Mouse (Mus musculus): Measurements from ENCODE around the gene Spag17.
"Not testable (repeated sequence)": the region's sequence is repeated elsewhere in the genome, so short reads cannot be mapped to it uniquely, and the experiment has no call there.

Gene Spag17

DNA sequence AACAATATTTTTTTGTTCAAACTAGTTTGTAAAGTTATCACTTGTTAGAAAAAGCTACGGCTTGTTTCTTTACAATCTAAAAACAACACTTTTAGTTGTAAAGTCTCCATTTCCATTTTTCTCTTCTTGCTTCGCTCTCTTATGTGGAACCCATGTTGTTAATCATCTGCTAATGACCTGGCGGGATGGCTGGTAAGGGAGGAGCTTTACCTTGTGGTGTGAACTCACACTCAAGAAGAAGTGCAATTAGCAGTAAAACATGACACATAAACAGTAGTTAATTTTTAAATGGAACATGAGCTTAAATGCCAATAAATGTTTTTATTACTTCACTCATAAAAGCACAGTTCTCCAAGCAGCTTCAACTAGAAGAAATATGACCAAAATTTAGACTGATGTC lies 3.7 kb upstream of the Spag17 start:
- H3K9me3 ChIP-seq (ENCODE audit: low read length) = 0 out of 2 replicates have a peak, but pooled peaks cover 4% of the 10 kb centered on the region
- no peaks in the 10 kb centered on the region for H3K36me3 ChIP-seq (ENCODE audit: insufficient read depth, low read length)
- TF ChIP-seq CTCF (conservative IDR thresholded peaks at IDR 0.05; ENCODE audit: low read length) (no peak), POU5F1 (IDR thresholded peaks at IDR 0.05; ENCODE audit: borderline replicate concordance, low read length) (no peak), NANOG (IDR thresholded peaks at IDR 0.05; ENCODE audit: borderline replicate concordance, low read length) (no peak)
- H3K4me1 ChIP-seq (replicated peaks; ENCODE audit: low read depth, low read length) = peaks cover 8% of the 10 kb centered on the region; the same call in 1 of the 2 replicates
- no peak overlapping the region for H3K4me3 ChIP-seq (replicated peaks; ENCODE audit: low read length)
- no peaks in the 10 kb centered on the region for H3K27me3 ChIP-seq (ENCODE audit: insufficient read depth, low read length)

DNA sequence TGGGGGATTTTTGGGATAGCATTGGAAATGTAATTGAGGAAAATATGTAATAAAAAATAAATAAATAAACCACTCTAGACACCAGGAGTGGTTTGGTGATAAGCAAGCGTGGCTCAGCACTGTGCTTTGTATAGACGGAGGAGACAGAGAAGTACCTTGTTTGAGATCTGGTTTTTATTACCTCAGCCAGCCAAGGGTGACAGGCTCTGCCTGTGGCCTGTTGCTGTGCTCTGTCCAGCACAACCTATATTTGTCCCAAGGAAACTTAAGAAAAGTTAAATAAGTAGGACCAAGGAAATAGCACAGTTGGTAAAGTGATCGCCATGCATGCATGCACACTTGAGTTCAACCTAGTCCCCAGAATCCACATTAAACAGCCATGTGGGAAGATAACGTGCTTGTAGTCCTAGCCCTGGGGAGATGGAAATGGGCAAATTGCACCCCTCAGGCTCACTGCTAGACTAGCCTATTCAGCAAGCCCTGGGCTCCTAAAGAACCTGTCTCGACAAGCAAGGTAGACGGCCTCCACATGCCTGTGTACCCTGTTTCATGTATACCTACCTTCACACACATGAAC lies 1.1 kb upstream of the Spag17 start:
- TF ChIP-seq POU5F1 (IDR thresholded peaks at IDR 0.05; ENCODE audit: borderline replicate concordance, low read length) (no peak), CTCF (conservative IDR thresholded peaks at IDR 0.05; ENCODE audit: low read length) (no peak), NANOG (IDR thresholded peaks at IDR 0.05; ENCODE audit: borderline replicate concordance, low read length) (no peak)
- H3K4me1 ChIP-seq (replicated peaks; ENCODE audit: low read depth, low read length) = peaks cover 8% of the 10 kb centered on the region; the same call in 1 of the 2 replicates
- H3K9me3 ChIP-seq (ENCODE audit: low read length) = 0 out of 2 replicates have a peak, but pooled peaks cover 4% of the 10 kb centered on the region
- H3K4me3 ChIP-seq (replicated peaks; ENCODE audit: low read length) = no peak overlapping the region
- no peaks in the 10 kb centered on the region for H3K36me3 ChIP-seq (ENCODE audit: insufficient read depth, low read length)
- H3K27me3 ChIP-seq (ENCODE audit: insufficient read depth, low read length) = no peaks in the 10 kb centered on the region

DNA sequence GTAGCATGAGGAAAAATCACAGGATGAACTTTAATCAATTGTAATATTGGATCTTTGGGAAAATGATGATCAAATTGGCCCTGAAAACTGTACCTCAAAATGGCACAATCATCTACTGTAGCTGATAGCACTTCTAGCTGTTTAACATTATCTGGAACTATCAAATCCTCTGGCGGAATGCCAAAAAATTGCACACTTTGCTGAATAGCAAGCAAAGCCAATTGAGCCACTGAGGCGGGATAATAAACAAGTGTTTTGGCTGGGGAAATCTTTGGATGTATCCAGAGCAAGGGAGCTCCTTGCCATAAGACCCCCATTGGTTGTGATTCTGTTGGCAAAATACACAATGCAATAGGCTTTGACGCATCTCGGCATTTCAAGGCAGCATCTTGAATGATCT lies 9.5 kb downstream of the Spag17 start:
- not testable (repeated sequence) for H3K4me3 ChIP-seq (replicated peaks; ENCODE audit: low read length); H3K4me1 ChIP-seq (replicated peaks; ENCODE audit: low read depth, low read length); H3K36me3 ChIP-seq (ENCODE audit: insufficient read depth, low read length); H3K27me3 ChIP-seq (ENCODE audit: insufficient read depth, low read length)
- H3K9me3 ChIP-seq (ENCODE audit: low read length) = peaks cover 72% of the 10 kb centered on the region

DNA sequence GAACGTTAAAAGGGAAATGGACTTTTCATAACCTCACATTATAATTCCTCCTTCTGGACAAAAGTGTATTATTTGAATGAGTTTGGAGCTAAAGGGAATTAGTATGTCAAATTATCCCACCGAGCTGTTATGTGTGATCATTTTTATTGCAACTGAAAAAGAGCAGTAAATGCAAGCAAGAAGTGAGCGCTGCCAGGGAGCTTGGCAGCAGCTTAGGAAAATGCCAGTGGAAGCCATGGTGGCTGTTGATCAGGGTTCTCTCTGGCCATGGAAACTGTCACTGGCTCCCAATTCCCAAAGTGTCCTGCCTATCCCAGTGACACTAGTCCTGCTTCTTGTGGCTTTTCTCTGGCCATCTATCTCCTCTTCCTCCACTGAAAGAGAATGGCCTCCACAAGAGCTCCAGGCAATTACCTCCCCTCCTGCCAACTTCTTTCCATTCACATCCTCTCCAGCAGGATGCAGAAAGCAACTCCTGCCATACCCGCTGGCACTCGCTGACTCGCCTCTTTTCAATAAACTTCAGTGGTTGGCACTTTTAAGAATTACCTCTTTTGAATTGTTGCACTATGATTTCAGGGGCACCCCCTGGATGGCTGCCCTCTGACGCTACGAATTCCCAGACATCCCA lies 28.7 kb downstream of the Spag17 start:
- no peaks in the 10 kb centered on the region for H3K36me3 ChIP-seq (ENCODE audit: insufficient read depth, low read length)
- H3K27me3 ChIP-seq (ENCODE audit: insufficient read depth, low read length) = no peaks in the 10 kb centered on the region
- 0 out of 2 replicates have a peak, but pooled peaks cover 2% of the 10 kb centered on the region for H3K9me3 ChIP-seq (ENCODE audit: low read length)
- no peak overlapping the region for H3K4me3 ChIP-seq (replicated peaks; ENCODE audit: low read length)
- TF ChIP-seq POU5F1 (IDR thresholded peaks at IDR 0.05; ENCODE audit: borderline replicate concordance, low read length) = no peak
- TF ChIP-seq CTCF (conservative IDR thresholded peaks at IDR 0.05; ENCODE audit: low read length) = no peak
- no peak for TF ChIP-seq NANOG (IDR thresholded peaks at IDR 0.05; ENCODE audit: borderline replicate concordance, low read length)
- no peaks in the 10 kb centered on the region for H3K4me1 ChIP-seq (replicated peaks; ENCODE audit: low read depth, low read length)

DNA sequence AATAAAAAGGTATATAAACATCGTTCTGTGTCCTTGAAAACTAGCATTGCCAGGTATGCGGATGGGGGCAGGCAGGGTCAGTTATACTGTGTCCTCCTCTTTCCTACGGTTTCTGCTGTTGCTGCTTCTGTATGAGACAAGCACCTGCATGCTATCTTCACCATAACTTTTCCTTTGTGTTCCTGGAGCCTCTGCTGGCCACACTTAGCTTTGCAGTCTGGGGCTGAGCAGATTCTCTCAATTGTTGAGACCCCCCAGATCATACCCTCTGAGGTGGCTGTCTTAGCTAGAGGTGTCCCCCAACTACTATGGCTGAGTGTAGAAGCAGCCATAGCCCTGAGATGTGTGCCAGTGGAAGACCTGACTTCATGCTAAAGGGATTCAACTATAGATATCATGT lies 37.7 kb downstream of the Spag17 start:
- Histone ChIP-seq H3K4me1 (replicated peaks; ENCODE audit: low read depth, low read length) (no peaks in the 10 kb centered on the region), H3K9me3 (ENCODE audit: low read length) (no peaks in the 10 kb centered on the region), H3K27me3 (ENCODE audit: insufficient read depth, low read length) (no peaks in the 10 kb centered on the region), H3K4me3 (replicated peaks; ENCODE audit: low read length) (no peak overlapping the region), H3K36me3 (ENCODE audit: insufficient read depth, low read length) (no peaks in the 10 kb centered on the region)
- TF ChIP-seq NANOG (IDR thresholded peaks at IDR 0.05; ENCODE audit: borderline replicate concordance, low read length) (no peak), POU5F1 (IDR thresholded peaks at IDR 0.05; ENCODE audit: borderline replicate concordance, low read length) (no peak)

DNA sequence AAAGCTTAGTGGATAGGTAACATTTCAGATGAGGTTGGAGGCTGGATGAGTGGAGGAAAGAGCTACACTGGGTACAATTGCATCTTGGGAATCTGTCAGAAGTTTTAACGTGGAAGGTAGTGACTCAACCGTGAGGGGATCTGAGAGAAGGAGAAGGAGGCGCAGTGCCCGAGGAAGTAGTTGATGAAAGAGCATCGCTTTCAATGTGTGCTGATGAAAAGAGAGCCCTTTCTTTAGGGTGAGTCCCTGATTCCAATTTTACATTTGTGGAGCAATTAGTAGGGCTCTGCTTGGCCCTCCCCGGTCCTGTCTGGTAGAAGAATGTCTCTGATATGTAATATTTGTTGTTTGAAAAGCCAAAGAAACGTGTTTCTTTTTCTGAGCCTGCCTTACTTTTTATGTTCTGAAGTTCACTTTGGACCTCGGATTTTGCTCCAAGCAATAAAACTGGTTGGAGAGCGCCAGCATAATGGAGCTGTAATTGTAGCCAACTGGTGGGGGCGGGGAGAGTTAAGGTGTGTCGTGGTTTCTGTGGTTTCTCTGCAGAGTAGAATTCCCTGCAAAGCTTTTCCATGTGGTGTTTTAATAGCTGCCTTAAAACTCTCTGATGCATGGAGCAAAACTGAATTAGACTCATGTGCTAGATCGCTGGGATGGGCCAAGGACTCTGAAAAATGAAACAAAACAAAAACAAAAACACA lies 45.9 kb downstream of the Spag17 start:
- Histone ChIP-seq H3K9me3 (ENCODE audit: low read length) (0 out of 2 replicates have a peak, but pooled peaks cover 2% of the 10 kb centered on the region), H3K27me3 (ENCODE audit: insufficient read depth, low read length) (no peaks in the 10 kb centered on the region), H3K36me3 (ENCODE audit: insufficient read depth, low read length) (no peaks in the 10 kb centered on the region), H3K4me3 (replicated peaks; ENCODE audit: low read length) (no peak overlapping the region), H3K4me1 (replicated peaks; ENCODE audit: low read depth, low read length) (no peaks in the 10 kb centered on the region)
- TF ChIP-seq NANOG (IDR thresholded peaks at IDR 0.05; ENCODE audit: borderline replicate concordance, low read length) (no peak), CTCF (conservative IDR thresholded peaks at IDR 0.05; ENCODE audit: low read length) (no peak), POU5F1 (IDR thresholded peaks at IDR 0.05; ENCODE audit: borderline replicate concordance, low read length) (no peak)

DNA sequence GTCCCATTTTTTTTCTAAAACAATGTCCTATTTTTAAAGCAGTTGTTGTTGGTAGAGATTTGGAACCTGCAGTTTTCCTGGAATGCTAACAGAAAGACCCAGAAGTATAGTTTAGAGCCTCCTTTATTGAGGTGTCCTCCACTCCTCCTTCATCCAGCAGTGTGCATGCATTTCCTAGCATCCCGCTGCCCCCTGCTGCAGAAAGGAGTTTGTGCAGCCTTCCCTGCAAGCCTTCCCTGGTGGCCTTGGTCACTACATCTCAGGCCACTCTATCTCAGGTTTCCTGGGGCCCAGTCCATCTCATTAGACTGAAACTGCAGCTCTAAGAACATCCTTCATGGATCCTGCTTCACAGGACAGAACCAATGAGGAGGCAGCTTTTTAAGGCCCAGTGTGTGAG lies 51.0 kb downstream of the Spag17 start:
- TF ChIP-seq POU5F1 (IDR thresholded peaks at IDR 0.05; ENCODE audit: borderline replicate concordance, low read length) (no peak), CTCF (conservative IDR thresholded peaks at IDR 0.05; ENCODE audit: low read length) (0 out of 2 replicates have a peak, but pooled peaks have one; percentile 7)
- Histone ChIP-seq H3K27me3 (ENCODE audit: insufficient read depth, low read length) (no peaks in the 10 kb centered on the region), H3K9me3 (ENCODE audit: low read length) (peaks cover 14% of the 10 kb centered on the region), H3K36me3 (ENCODE audit: insufficient read depth, low read length) (no peaks in the 10 kb centered on the region), H3K4me1 (replicated peaks; ENCODE audit: low read depth, low read length) (no peaks in the 10 kb centered on the region), H3K4me3 (replicated peaks; ENCODE audit: low read length) (no peak overlapping the region)

DNA sequence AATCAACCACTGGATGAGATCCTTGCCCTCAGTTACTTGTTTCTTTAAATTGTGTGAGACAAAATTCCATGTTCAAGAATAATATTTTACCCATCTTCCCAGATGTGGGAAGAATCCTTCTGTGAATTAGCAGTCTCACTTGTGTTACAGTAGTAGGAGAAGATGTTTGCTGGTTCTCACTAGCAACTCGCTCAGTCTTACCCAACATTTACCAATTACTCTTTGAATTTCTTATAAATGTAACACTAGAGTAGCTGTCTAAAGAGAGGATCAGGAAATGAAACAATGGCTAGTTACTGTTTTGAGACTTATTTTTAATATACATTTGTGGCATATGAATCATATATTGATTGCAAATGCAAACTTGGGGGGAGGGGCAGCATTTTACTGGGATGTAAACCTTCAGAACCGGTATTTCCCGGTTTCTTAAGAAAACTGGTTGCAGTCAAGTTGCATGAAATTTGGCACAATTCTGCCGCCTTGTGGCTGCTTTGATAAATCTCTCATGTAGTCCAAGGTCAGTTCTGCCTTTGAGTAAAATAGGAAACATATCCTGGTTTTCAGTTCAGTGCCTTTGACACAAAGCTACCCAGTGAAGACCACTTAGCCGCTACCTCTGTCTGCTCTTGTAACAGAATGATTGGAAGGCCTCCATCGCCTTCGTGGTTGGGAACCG lies 53.5 kb downstream of the Spag17 start:
- TF ChIP-seq POU5F1 (IDR thresholded peaks at IDR 0.05; ENCODE audit: borderline replicate concordance, low read length) (no peak), CTCF (conservative IDR thresholded peaks at IDR 0.05; ENCODE audit: low read length) (peak; percentile 35)
- H3K9me3 ChIP-seq (ENCODE audit: low read length) = peaks cover 29% of the 10 kb centered on the region

More for the DNA sequence above, 53.5 kb downstream of the Spag17 start:
- H3K36me3 ChIP-seq (ENCODE audit: insufficient read depth, low read length) = no peaks in the 10 kb centered on the region
- H3K4me3 ChIP-seq (replicated peaks; ENCODE audit: low read length) = no peak overlapping the region
- H3K27me3 ChIP-seq (ENCODE audit: insufficient read depth, low read length) = no peaks in the 10 kb centered on the region
- H3K4me1 ChIP-seq (replicated peaks; ENCODE audit: low read depth, low read length) = no peaks in the 10 kb centered on the region
